Mouse (Mus musculus) kidney, adult 2 months (tissue): ENCODE results near the gene Adamts7.

Experiments
- CTCF ChIP-seq: fragments of 200-500 bp; conservative IDR thresholded peaks from 2 replicates; pipeline ENCODE4 v1.5.1; 2011; ENCODE audit warnings: low read depth, mild to moderate bottlenecking, control low read depth, low read length, moderate library complexity, mixed read lengths; ENCODE audit not compliant: insufficient read depth, insufficient read length
- POLR2A ChIP-seq: fragments of 200-500 bp; IDR thresholded peaks from one replicate; pipeline ENCODE4 v1.6.1; 2011; ENCODE audit warnings: low read depth, low read length, control low read depth

DNA sequence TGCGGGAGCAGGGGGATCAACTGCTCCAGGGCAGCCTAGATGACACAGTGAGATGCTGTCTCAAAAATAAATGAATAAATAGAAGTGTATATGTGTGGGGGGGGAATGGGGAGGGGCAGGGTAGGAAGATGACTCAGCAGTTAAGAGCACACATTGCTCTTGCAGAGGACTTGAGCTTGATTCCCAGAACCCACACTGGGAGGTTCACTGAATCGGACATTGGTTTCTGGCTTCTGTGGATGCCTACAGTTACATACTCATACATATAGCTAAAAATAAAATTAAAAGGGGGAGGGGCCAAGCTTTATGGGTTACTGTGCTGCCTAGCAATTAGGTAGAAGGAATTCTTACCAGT is 63.9 kb downstream of the Adamts7 start:
- TF ChIP-seq POLR2A (no peak), CTCF (no peak)
